Mouse (Mus musculus) neural tube, embryonic 12.5 days (tissue): ENCODE results near the gene Cysltr2. TPM values are rescaled to one million over a fixed set of nuclear protein-coding genes. Genes with fewer than 3 reads are reported as not detected.
A peak's percentile ranks its signal among the peaks of the same experiment; 100 is the strongest.

ENCODE experiments used
- ATAC-seq: fragments of 200-750 bp; cut with Nextera tagmentation; 2 replicates; pipeline ENCODE4 v1.8.0; 2017; ENCODE audit warnings: low read depth, mild to moderate bottlenecking, moderate TSS enrichment, moderate library complexity; ENCODE audit not compliant: low FRiP score
- H3K27ac ChIP-seq: fragments of 300-500 bp; sonication (generic); 2 replicates; pipeline ENCODE4 v1.5.1; 2016
- H3K27me3 ChIP-seq: fragments of 300-500 bp; sonication (generic); replicated peaks from 2 replicates; pipeline ENCODE4 v1.6.1; 2016; ENCODE audit warnings: mild to moderate bottlenecking
- H3K36me3 ChIP-seq: fragments of 300-500 bp; sonication (generic); 2 replicates; pipeline ENCODE4 v1.6.1; 2016; ENCODE audit warnings: mild to moderate bottlenecking
- H3K4me1 ChIP-seq: fragments of 300-500 bp; sonication (generic); 2 replicates; pipeline ENCODE4 v1.6.1; 2016
- H3K4me2 ChIP-seq: fragments of 300-500 bp; sonication (generic); replicated peaks from 2 replicates; pipeline ENCODE4 v1.6.1; 2016; ENCODE audit warnings: mild to moderate bottlenecking
- H3K4me3 ChIP-seq: fragments of 300-500 bp; sonication (generic); 2 replicates; pipeline ENCODE4 v1.5.1; 2016
- H3K9ac ChIP-seq: fragments of 300-500 bp; sonication (generic); 2 replicates; pipeline ENCODE4 v1.6.1; 2016; ENCODE audit warnings: mild to moderate bottlenecking
- H3K9me3 ChIP-seq: fragments of 300-500 bp; sonication (generic); 2 replicates; pipeline ENCODE4 v1.6.1; 2016; ENCODE audit warnings: mild to moderate bottlenecking
- WGBS: fragments of 180-500 bp; shearing (Covaris S2); methylation state at CpG from one replicate; pipeline ENCODE4 v1.1.7; 2016; 5-methylcytosine and 5-hydroxymethylcytosine counted together
- polyA plus RNA-seq: library from polyadenylated mRNA; unstranded; fragments of >200 nt; fragmentation: Nextera tagmentation; extraction: Ambion mirVana; gene quantifications from 2 replicates; pipeline ENCODE4 v1.2.1, GENCODE M21; 2016

Gene Cysltr2
- polyA plus RNA-seq, 1 experiment from 2014 or later: not detected

- H3K4me2 ChIP-seq: peak overlapping the region; percentile 52
- no peak overlapping the region for H3K27ac ChIP-seq
- H3K4me1 ChIP-seq: peaks cover 4% of the 10 kb centered on the region; the same call in 1 of the 2 replicates
- 11% methylated on average over 11 of the region's 11 CpGs for WGBS
- no peak overlapping the region for H3K9ac ChIP-seq
- 0 out of 2 replicates have a peak overlapping the region, but pooled peaks have one; percentile 9 for H3K4me3 ChIP-seq
- no peaks in the 10 kb centered on the region for H3K9me3 ChIP-seq
- H3K36me3 ChIP-seq: no peaks in the 10 kb centered on the region
- H3K27me3 ChIP-seq: no peaks in the 10 kb centered on the region
- peak; percentile 91 for ATAC-seq
Observed at GRCm38 (mm10) chr14:72983456-72983855, 65.5 kb downstream of the Cysltr2 start.

- Histone ChIP-seq H3K4me1 (peaks cover 4% of the 10 kb centered on the region; the same call in 1 of the 2 replicates), H3K27ac (no peak overlapping the region)
Observed at GRCm38 (mm10) chr14:72982981-72983436, 65.9 kb downstream of the Cysltr2 start.

GRCm38 (mm10) chr14:72980761-72981160 lies 68.2 kb downstream of the Cysltr2 start:
- no peak overlapping the region for H3K4me3 ChIP-seq
- H3K4me2 ChIP-seq: no peak overlapping the region
- no peaks in the 10 kb centered on the region for H3K36me3 ChIP-seq
- no peaks in the 10 kb centered on the region for H3K9me3 ChIP-seq
- ATAC-seq: no peak
- peaks cover 4% of the 10 kb centered on the region; the same call in 1 of the 2 replicates for H3K4me1 ChIP-seq
- no peak overlapping the region for H3K27ac ChIP-seq
- no peaks in the 10 kb centered on the region for H3K27me3 ChIP-seq
- H3K9ac ChIP-seq: no peak overlapping the region
- WGBS: 75% methylated on average over 3 of the region's 3 CpGs

More at GRCm38 (mm10) chr14:72982981-72983436, 65.9 kb downstream of the Cysltr2 start:
- Histone ChIP-seq H3K9ac (no peak overlapping the region), H3K4me3 (0 out of 2 replicates have a peak overlapping the region, but pooled peaks have one; percentile 9), H3K4me2 (peak overlapping the region; percentile 52), H3K36me3 (no peaks in the 10 kb centered on the region), H3K9me3 (no peaks in the 10 kb centered on the region), H3K27me3 (no peaks in the 10 kb centered on the region)
- WGBS: 37% methylated on average over 12 of the region's 12 CpGs
- ATAC-seq: peak; percentile 75

- peaks cover 4% of the 10 kb centered on the region; the same call in 1 of the 2 replicates for H3K4me1 ChIP-seq
- no peak overlapping the region for H3K4me3 ChIP-seq
- no peaks in the 10 kb centered on the region for H3K9me3 ChIP-seq
- no peak overlapping the region for H3K9ac ChIP-seq
- no peaks in the 10 kb centered on the region for H3K27me3 ChIP-seq
- WGBS: 95% methylated on average over 29 of the region's 29 CpGs
- ATAC-seq: no peak
- H3K4me2 ChIP-seq: no peak overlapping the region
- H3K27ac ChIP-seq: no peak overlapping the region
- H3K36me3 ChIP-seq: no peaks in the 10 kb centered on the region
Observed at GRCm38 (mm10) chr14:72980106-72980505, 68.8 kb downstream of the Cysltr2 start.

- Histone ChIP-seq H3K4me2 (no peak overlapping the region), H3K36me3 (no peaks in the 10 kb centered on the region), H3K27me3 (no peaks in the 10 kb centered on the region), H3K9ac (no peak overlapping the region), H3K27ac (no peak overlapping the region), H3K9me3 (no peaks in the 10 kb centered on the region), H3K4me3 (no peak overlapping the region), H3K4me1 (no peaks in the 10 kb centered on the region)
- no peak for ATAC-seq
- WGBS: 70% methylated on average over 2 of the region's 2 CpGs
Observed at GRCm38 (mm10) chr14:72976111-72976510, 72.8 kb downstream of the Cysltr2 start.

Other genes with a start within 250 kb of the Cysltr2 start
- 109 and 118 TPM in 2 replicates for gene Rcbtb2, start 73.9 kb upstream of the Cysltr2 start, polyA plus RNA-seq
- 13.3 and 14.0 TPM in 2 replicates for gene Lpar6, start 188.8 kb upstream of the Cysltr2 start, polyA plus RNA-seq